Comparison of ENCODE assay signal across 18 mouse cellular contexts in genomic region chr17:80020495-80020894, GRCm38 (mm10). TPM values are rescaled to one million over a fixed set of nuclear protein-coding genes. Genes with fewer than 3 reads are reported as not detected.
DNase-seq lines count a peak whose midpoint lies in the region; ATAC-seq and TF ChIP-seq lines count a peak whose summit lies in the region.
"Had no signal": no experiment of that assay in that cellular context is flagged by ENCODE, and none has a peak within 500 bp of the region (broad histone marks: within the 10 kb centered on the region; RNA-seq: fewer than 3 reads in every experiment).

No protein-coding gene starts in this region.

- no peak overlapping the region for H3K4me2 ChIP-seq in heart, postnatal 0 days (ENCODE audit: low read depth, low read length)
- no peak overlapping the region for H3K4me2 ChIP-seq in heart, embryonic 12.5 days
- H3K4me2 ChIP-seq: forebrain, embryonic 15.5 days; kidney, embryonic 15.5 days; lung, embryonic 15.5 days; neural tube, embryonic 13.5 days had no signal

- peak; percentile 28; the same call in 1 of the 2 replicates for TF ChIP-seq CTCF in heart, postnatal 0 days (IDR thresholded peaks at IDR 0.05; ENCODE audit: low read depth)
- TF ChIP-seq CTCF in lung, adult 2 months (IDR thresholded peaks at IDR 0.05; ENCODE audit: insufficient read depth, low read length), result 0 out of 2 replicates have a peak, but pooled peaks have one; percentile 8
- peak; percentile 6 for TF ChIP-seq CTCF in ES-Bruce4 (IDR thresholded peaks at IDR 0.05; ENCODE audit: low read depth, low read length)

- no peak for TF ChIP-seq POLR2A in lung, adult 2 months (IDR thresholded peaks at IDR 0.05; ENCODE audit: borderline replicate concordance, extremely low read depth, low read depth, low read length)
- TF ChIP-seq POLR2A in ES-Bruce4 (IDR thresholded peaks at IDR 0.05; ENCODE audit: insufficient read depth, low read length), result no peak

- no peak overlapping the region for H3K9ac ChIP-seq in heart, postnatal 0 days (replicated peaks; ENCODE audit: low read depth, low read length)
- no peak overlapping the region for H3K9ac ChIP-seq in heart, embryonic 12.5 days
- no peak overlapping the region for H3K9ac ChIP-seq in ES-Bruce4 (ENCODE audit: low read depth, poor library complexity, severe bottlenecking)
- H3K9ac ChIP-seq: forebrain, embryonic 15.5 days; kidney, embryonic 15.5 days; lung, embryonic 15.5 days; neural tube, embryonic 13.5 days had no signal

- no peaks in the 10 kb centered on the region for H3K9me3 ChIP-seq in heart, postnatal 0 days (replicated peaks; ENCODE audit: control insufficient read depth, low read length)
- no peaks in the 10 kb centered on the region for H3K9me3 ChIP-seq in heart, embryonic 12.5 days (replicated peaks)
- peaks cover 2% of the 10 kb centered on the region for H3K9me3 ChIP-seq in ES-Bruce4 (replicated peaks; ENCODE audit: control insufficient read depth, insufficient read depth, low read length, poor library complexity, severe bottlenecking)
- no peaks in the 10 kb centered on the region for H3K9me3 ChIP-seq in embryonic facial prominence, embryonic 10.5 days
- H3K9me3 ChIP-seq: forebrain, embryonic 15.5 days; kidney, embryonic 15.5 days; limb, embryonic 10.5 days; lung, embryonic 15.5 days; neural tube, embryonic 13.5 days had no signal

- no peak overlapping the region for H3K4me3 ChIP-seq in heart, postnatal 0 days (ENCODE audit: low read depth, low read length)
- no peak overlapping the region for H3K4me3 ChIP-seq in heart, embryonic 12.5 days
- H3K4me3 ChIP-seq in lung, adult 2 months (replicated peaks; ENCODE audit: extremely low read depth, low read depth, low read length), result no peak overlapping the region
- no peak overlapping the region for H3K4me3 ChIP-seq in ES-Bruce4 (ENCODE audit: low read depth, low read length)
- H3K4me3 ChIP-seq in embryonic facial prominence, embryonic 10.5 days, result no peak overlapping the region
- H3K4me3 ChIP-seq: forebrain, embryonic 15.5 days; kidney, embryonic 15.5 days; limb, embryonic 10.5 days; lung, embryonic 15.5 days; megakaryocyte, embryonic 14.5 days; neural tube, embryonic 13.5 days had no signal

- no peak for ATAC-seq in heart, postnatal 0 days (ENCODE audit: insufficient read depth, low read depth)
- ATAC-seq in heart, embryonic 12.5 days (ENCODE audit: insufficient number of reproducible peaks, low FRiP score), result no peak
- ATAC-seq: forebrain, embryonic 15.5 days had no signal

- H3K27me3 ChIP-seq in heart, postnatal 0 days (ENCODE audit: control insufficient read depth, insufficient read depth, low read length), result no peaks in the 10 kb centered on the region
- no peaks in the 10 kb centered on the region for H3K27me3 ChIP-seq in heart, embryonic 12.5 days (replicated peaks)
- H3K27me3 ChIP-seq in ES-Bruce4 (ENCODE audit: control insufficient read depth, insufficient read depth, low read length, poor library complexity, severe bottlenecking), result no peaks in the 10 kb centered on the region
- H3K27me3 ChIP-seq in embryonic facial prominence, embryonic 10.5 days (replicated peaks; ENCODE audit: low read depth, poor library complexity, severe bottlenecking), result no peaks in the 10 kb centered on the region
- H3K27me3 ChIP-seq: forebrain, embryonic 15.5 days; kidney, embryonic 15.5 days; lung, embryonic 15.5 days; neural tube, embryonic 13.5 days had no signal

- DNase-seq in heart, postnatal 0 days (ENCODE audit: low spot score), result no peak
- no peak for DNase-seq in lung, adult 2 months
- no peak for DNase-seq in lung, postnatal 25 days (ENCODE audit: low spot score)
- DNase-seq in embryonic facial prominence, embryonic 10.5 days (ENCODE audit: low spot score), result peak; percentile 7
- DNase-seq in adrenal gland, postnatal 25 days, result no peak
- DNase-seq in urinary bladder, adult 2 months (ENCODE audit: low spot score), result no peak
- DNase-seq: adrenal gland, postnatal 10 days; cerebellum, adult 9-11 months; heart, postnatal 36 days; right cerebral cortex, postnatal 4 days had no signal

- no peak for TF ChIP-seq EP300 in heart, postnatal 0 days (IDR thresholded peaks at IDR 0.05; ENCODE audit: low read depth)
- no peak for TF ChIP-seq EP300 in ES-Bruce4 (IDR thresholded peaks at IDR 0.05; ENCODE audit: insufficient read depth, low read depth, low read length)

- 71% methylated on average over 2 of the region's 2 CpGs for WGBS in heart, postnatal 0 days
- 67% methylated on average over 2 of the region's 2 CpGs for WGBS in heart, embryonic 12.5 days
- WGBS in lung, adult 2 months, result 70% methylated on average over 2 of the region's 2 CpGs
- WGBS in embryonic facial prominence, embryonic 10.5 days, result 70% methylated on average over 2 of the region's 2 CpGs

- H3K36me3 ChIP-seq in heart, postnatal 0 days (replicated peaks; ENCODE audit: control insufficient read depth, insufficient read depth, low read length), result no peaks in the 10 kb centered on the region
- peaks cover 5% of the 10 kb centered on the region; the same call in 1 of the 2 replicates for H3K36me3 ChIP-seq in heart, embryonic 12.5 days
- H3K36me3 ChIP-seq in ES-Bruce4 (ENCODE audit: control insufficient read depth, insufficient read depth, low read length, poor library complexity, severe bottlenecking), result no peaks in the 10 kb centered on the region
- H3K36me3 ChIP-seq in embryonic facial prominence, embryonic 10.5 days (replicated peaks), result peaks cover 5% of the 10 kb centered on the region
- H3K36me3 ChIP-seq: forebrain, embryonic 15.5 days; lung, embryonic 15.5 days had no signal

- H3K27ac ChIP-seq in heart, postnatal 0 days (ENCODE audit: low read depth), result no peak overlapping the region
- no peak overlapping the region for H3K27ac ChIP-seq in heart, embryonic 12.5 days (ENCODE audit: poor library complexity, severe bottlenecking)
- no peak overlapping the region for H3K27ac ChIP-seq in ES-Bruce4 (ENCODE audit: insufficient read depth, low read length)
- H3K27ac ChIP-seq in embryonic facial prominence, embryonic 10.5 days (replicated peaks), result no peak overlapping the region
- H3K27ac ChIP-seq: forebrain, embryonic 15.5 days; kidney, embryonic 15.5 days; limb, embryonic 10.5 days; lung, embryonic 15.5 days; neural tube, embryonic 13.5 days had no signal

- H3K4me1 ChIP-seq in heart, postnatal 0 days (ENCODE audit: control insufficient read depth, insufficient read depth), result no peaks in the 10 kb centered on the region
- 0 out of 2 replicates have a peak, but pooled peaks cover 4% of the 10 kb centered on the region for H3K4me1 ChIP-seq in heart, embryonic 12.5 days (replicated peaks)
- H3K4me1 ChIP-seq in lung, adult 2 months (ENCODE audit: control insufficient read depth, insufficient read depth, low read length), result no peaks in the 10 kb centered on the region
- no peaks in the 10 kb centered on the region for H3K4me1 ChIP-seq in ES-Bruce4 (ENCODE audit: control insufficient read depth, insufficient read depth, low read length)
- H3K4me1 ChIP-seq in embryonic facial prominence, embryonic 10.5 days, result peaks cover 16% of the 10 kb centered on the region

RNA-seq across cellular contexts. Expression of gene Hnrnpll, which starts 41.6 kb away (rescaled TPM):
- 36.8 and 37.5 TPM in 2 replicates for total RNA-seq in heart, postnatal 0 days (2014; rRNA removed; ENCODE audit: low replicate concordance)
- 19.0 TPM in 2 replicates for polyA plus RNA-seq in heart, postnatal 0 days (2015; fragmentation: Nextera tagmentation; extraction: Ambion mirVana)
- polyA plus RNA-seq in heart, embryonic 12.5 days (2016; fragmentation: Nextera tagmentation; extraction: Ambion mirVana), result 60.6 and 63.5 TPM in 2 replicates
- 18.2 and 18.5 TPM in 2 replicates for polyA plus RNA-seq in lung, adult 2 months (2012; rRNA removed)
- 73.4 and 77.4 TPM in 2 replicates for polyA plus RNA-seq in ES-Bruce4 (2011; ENCODE audit: insufficient read depth, insufficient read length, low read depth, missing spikeins)
- 83.4 and 85.8 TPM in 2 replicates for polyA plus RNA-seq in embryonic facial prominence, embryonic 10.5 days (2016; fragmentation: Nextera tagmentation; extraction: Ambion mirVana)
- total RNA-seq in adrenal gland, postnatal 25 days (2021), result 57.6 and 66.2 TPM in 2 replicates
- polyA plus RNA-seq in urinary bladder, adult 2 months (2012; rRNA removed), result 34.7 and 39.7 TPM in 2 replicates
